Mouse (Mus musculus) spleen, adult 12 weeks (tissue): Measurements from ENCODE around the gene Rnf215.
A peak's percentile ranks its signal among the peaks of the same experiment; 100 is the strongest.
"Not testable (repeated sequence)": the region's sequence is repeated elsewhere in the genome, so short reads cannot be mapped to it uniquely, and the experiment has no call there.

Source experiments
- DNase-seq: peaks from one replicate; pipeline ENCODE4 v3.0.0; 2022; ENCODE audit warnings: low spot score

The Rnf215 gene

GRCm38 (mm10) chr11:4134986-4135935, at the start of gene Rnf215:
Gene Rnf215, plus strand, starts transcription at chr11:4135202.
- DNase-seq = peak; percentile 89

GRCm38 (mm10) chr11:4086246-4086645, 48.8 kb upstream of the Rnf215 start:
- DNase-seq = no peak

- no peak for DNase-seq
These were observed 47.7 kb upstream of the Rnf215 start for GRCm38 (mm10) chr11:4087267-4087666.

GRCm38 (mm10) chr11:4093459-4094377, 41.3 kb upstream of the Rnf215 start:
- DNase-seq = no peak

GRCm38 (mm10) chr11:4094378-4095170, 40.4 kb upstream of the Rnf215 start:
- peak; percentile 78 for DNase-seq

- DNase-seq = peak; percentile 45
These were observed 39.6 kb upstream of the Rnf215 start, which contains the start of gene Mtfp1 for GRCm38 (mm10) chr11:4095171-4096053. Gene Mtfp1, minus strand, starts transcription at chr11:4095445.

- peak; percentile 95 for DNase-seq
These were observed 38.7 kb upstream of the Rnf215 start for GRCm38 (mm10) chr11:4096054-4096984.

- DNase-seq = no peak
These were observed 37.8 kb upstream of the Rnf215 start for GRCm38 (mm10) chr11:4097091-4097621.

GRCm38 (mm10) chr11:4098120-4098519, 36.9 kb upstream of the Rnf215 start:
- DNase-seq = no peak

GRCm38 (mm10) chr11:4098816-4099215, 36.2 kb upstream of the Rnf215 start:
- no peak for DNase-seq

GRCm38 (mm10) chr11:4099447-4099846, 35.6 kb upstream of the Rnf215 start:
- no peak for DNase-seq

- DNase-seq = no peak
These were observed 33.2 kb upstream of the Rnf215 start for GRCm38 (mm10) chr11:4101851-4102250.

- DNase-seq = no peak
These were observed 31.5 kb upstream of the Rnf215 start for GRCm38 (mm10) chr11:4103522-4103921.

- no peak for DNase-seq
These were observed 30.0 kb upstream of the Rnf215 start for GRCm38 (mm10) chr11:4104989-4105388.

GRCm38 (mm10) chr11:4105444-4105843, 29.6 kb upstream of the Rnf215 start:
- DNase-seq = no peak

GRCm38 (mm10) chr11:4107901-4108300, 27.1 kb upstream of the Rnf215 start:
- DNase-seq = not testable (repeated sequence)

- DNase-seq = no peak
These were observed 26.3 kb upstream of the Rnf215 start for GRCm38 (mm10) chr11:4108691-4109090.

- DNase-seq = no peak
These were observed 23.0 kb upstream of the Rnf215 start for GRCm38 (mm10) chr11:4112033-4112432.

GRCm38 (mm10) chr11:4112861-4113260, 22.1 kb upstream of the Rnf215 start:
- DNase-seq = no peak
